Mouse (Mus musculus): ENCODE results near the gene P2rx2.

- no peak for TF ChIP-seq GATA1 (IDR thresholded peaks at IDR 0.05; ENCODE audit: borderline replicate concordance, low read length)
- no peak for TF ChIP-seq FLI1 (IDR thresholded peaks at IDR 0.05; ENCODE audit: low read length)
Observed at GRCm38 (mm10) chr5:110354716-110355115, 11.7 kb upstream of the P2rx2 start.
